In genomic region chr12:29934120-29934581, GRCm38 (mm10) we compare ENCODE assay signal across 12 mouse cellular contexts. TPM values are rescaled to one million over a fixed set of nuclear protein-coding genes. Genes with fewer than 3 reads are reported as not detected.
A peak's percentile ranks its signal among the peaks of the same experiment; 100 is the strongest.
DNase-seq lines count a peak whose midpoint lies in the region; ATAC-seq lines count a peak whose summit lies in the region.
"Had no signal": no experiment of that assay in that cellular context is flagged by ENCODE, and none has a peak within 500 bp of the region (broad histone marks: within the 10 kb centered on the region; RNA-seq: fewer than 3 reads in every experiment).

No protein-coding gene starts in this region.

- no peaks in the 10 kb centered on the region for H3K36me3 ChIP-seq in midbrain, embryonic 11.5 days (ENCODE audit: control insufficient read depth, insufficient read depth, low read length)
- H3K36me3 ChIP-seq: embryonic facial prominence, embryonic 13.5 days; limb, embryonic 15.5 days had no signal

- no peaks in the 10 kb centered on the region for H3K9me3 ChIP-seq in midbrain, embryonic 11.5 days (ENCODE audit: control insufficient read depth, low read length)
- H3K9me3 ChIP-seq: embryonic facial prominence, embryonic 13.5 days; limb, embryonic 15.5 days had no signal

- peak; percentile 30 for DNase-seq in gastrocnemius, adult 18-20 months (ENCODE audit: low spot score)
- no peak for DNase-seq in gastrocnemius, postnatal 25 days
- DNase-seq in right cerebral cortex, adult 2 months (ENCODE audit: low spot score in 2 of 2) = peak; percentile 71 to 75
- no peak for DNase-seq in right cerebral cortex, postnatal 4 days
- peak; percentile 74 to 75 for DNase-seq in left cerebral cortex, adult 18-20 months (ENCODE audit: low spot score in 2 of 2)
- no peak for DNase-seq in midbrain, embryonic 11.5 days (ENCODE audit: low spot score, missing footprints)
- no peak for DNase-seq in kidney, postnatal 10 days
- DNase-seq: gastrocnemius, postnatal 36 days had no signal

- H3K27ac ChIP-seq in midbrain, embryonic 11.5 days (ENCODE audit: low read depth, low read length) = no peak overlapping the region
- H3K27ac ChIP-seq: embryonic facial prominence, embryonic 13.5 days; hindbrain, embryonic 14.5 days; kidney, postnatal 0 days; limb, embryonic 15.5 days had no signal

- H3K9ac ChIP-seq in midbrain, embryonic 11.5 days (ENCODE audit: low read length) = no peak overlapping the region
- H3K9ac ChIP-seq: embryonic facial prominence, embryonic 13.5 days; hindbrain, embryonic 14.5 days; limb, embryonic 15.5 days had no signal

- 72% methylated on average over 8 of the region's 8 CpGs for WGBS in midbrain, embryonic 11.5 days

- H3K4me2 ChIP-seq in midbrain, embryonic 11.5 days = no peak overlapping the region
- H3K4me2 ChIP-seq: embryonic facial prominence, embryonic 13.5 days; hindbrain, embryonic 14.5 days; limb, embryonic 15.5 days had no signal

- peaks cover 7% of the 10 kb centered on the region for H3K4me1 ChIP-seq in midbrain, embryonic 11.5 days (ENCODE audit: control insufficient read depth, insufficient read depth, low read length)

- ATAC-seq in midbrain, embryonic 11.5 days (ENCODE audit: low FRiP score) = no peak

- no peak overlapping the region for H3K4me3 ChIP-seq in midbrain, embryonic 11.5 days (ENCODE audit: low read depth, low read length)
- H3K4me3 ChIP-seq: embryonic facial prominence, embryonic 13.5 days; limb, embryonic 15.5 days had no signal

- no peaks in the 10 kb centered on the region for H3K27me3 ChIP-seq in midbrain, embryonic 11.5 days (ENCODE audit: control insufficient read depth, insufficient read depth, low read length)
- H3K27me3 ChIP-seq: embryonic facial prominence, embryonic 13.5 days; limb, embryonic 15.5 days had no signal

RNA-seq across cellular contexts. Expression of gene Pxdn, which starts 3.3 kb away (rescaled TPM):
- total RNA-seq in gastrocnemius, adult 18-20 months (2021) = 1 to 10 TPM; 5.9 to 6.4 TPM
- total RNA-seq in gastrocnemius, postnatal 25 days (2021) = 10 to 100 TPM; 12.1 to 23.8 TPM
- 10 to 100 TPM; 41.7 to 54.0 TPM for total RNA-seq in left cerebral cortex, adult 18-20 months (2021)
- 67.3 and 69.4 TPM in 2 replicates for polyA plus RNA-seq in midbrain, embryonic 11.5 days (2014; fragmentation: Nextera tagmentation; extraction: Ambion mirVana)

Comparison
In these comparisons a context has a peak if more than half of its experiments do, and no peak if none do; other contexts are left out.
1. DNase-seq: peak in gastrocnemius, adult 18-20 months (single experiment), right cerebral cortex, adult 2 months (2 of 2) and left cerebral cortex, adult 18-20 months (2 of 2); none in gastrocnemius, postnatal 25 days (single experiment), right cerebral cortex, postnatal 4 days (single experiment), midbrain, embryonic 11.5 days (single experiment) and kidney, postnatal 10 days (single experiment).